Mouse (Mus musculus) left cerebral cortex, adult 18-20 months (tissue): ENCODE data around the gene Col9a3. TPM values are rescaled to one million over a fixed set of nuclear protein-coding genes. Genes with fewer than 3 reads are reported as not detected.

ENCODE experiments used
- DNase-seq, 2 experiments: peaks; one replicate each; pipeline ENCODE4 v3.0.0; 2021 to 2022; ENCODE audit warnings: low spot score in 2 of 2, mixed read lengths in 1 of 2
- total RNA-seq, 2 experiments: library from RNA; stranded (reverse); gene quantifications; 2 replicates each; pipeline ENCODE4 v1.2.3; 2021

The Col9a3 gene
- total RNA-seq, 2 experiments from 2014 or later, result 3.5 to 4.4 TPM

DNA sequence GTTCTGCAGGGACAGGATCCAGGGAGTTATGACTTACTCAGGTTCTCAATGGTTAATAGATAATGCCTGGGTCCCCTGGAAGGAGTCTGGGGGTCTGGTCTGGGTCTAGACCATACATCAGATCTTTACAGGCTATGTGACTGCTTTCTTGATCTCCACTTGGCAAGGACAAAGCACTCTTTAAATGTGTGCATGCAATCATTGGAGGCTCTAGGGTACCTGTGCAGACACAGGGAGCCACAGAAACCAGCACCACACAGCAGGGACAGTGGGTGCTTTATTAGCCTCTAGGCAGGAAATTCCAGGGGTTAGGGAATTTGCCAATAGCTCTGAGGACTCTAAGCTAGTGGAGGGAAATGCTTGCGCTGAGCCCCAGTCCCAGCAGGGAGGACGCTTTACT, 14.3 kb downstream of the Col9a3 start:
- no peak for DNase-seq

GRCm38 (mm10) chr2:180641576-180642554, 44.3 kb downstream of the Col9a3 start:
- DNase-seq, result no peak

GRCm38 (mm10) chr2:180642555-180643260, 45.1 kb downstream of the Col9a3 start, which contains the start of gene Tcfl5:
Gene Tcfl5 (minus strand): TSS chr2:180642708.
- no peak for DNase-seq

DNA sequence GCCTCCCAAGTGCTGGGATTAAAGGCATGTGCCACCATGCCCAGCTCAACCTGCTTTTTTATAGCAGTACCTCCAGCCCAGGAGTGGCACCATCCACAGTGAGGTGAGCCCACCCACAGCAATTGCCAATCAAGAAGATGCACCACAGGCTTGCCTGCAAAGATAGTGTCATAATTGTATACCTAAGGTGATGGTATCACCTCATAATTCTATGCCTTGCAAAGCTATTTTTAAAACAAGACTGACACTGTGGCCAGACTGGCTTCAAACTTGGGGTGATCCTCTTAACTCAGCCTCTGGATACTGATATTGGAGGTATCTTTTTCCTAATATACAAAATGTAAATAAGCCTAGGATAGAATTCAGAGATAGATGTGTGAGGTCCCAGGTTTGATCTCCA, 46.0 kb downstream of the Col9a3 start:
- DNase-seq, result no peak

GRCm38 (mm10) chr2:180646841-180647240, 49.3 kb downstream of the Col9a3 start:
- no peak for DNase-seq

- DNase-seq, result no peak
These were observed 57.1 kb downstream of the Col9a3 start for GRCm38 (mm10) chr2:180654666-180655065.

- DNase-seq, result no peak
These were observed 57.6 kb downstream of the Col9a3 start for GRCm38 (mm10) chr2:180655150-180655549.

GRCm38 (mm10) chr2:180657394-180658013, 59.9 kb downstream of the Col9a3 start:
- peak; percentile 76 to 77 for DNase-seq

GRCm38 (mm10) chr2:180658381-180658780, 60.8 kb downstream of the Col9a3 start:
- DNase-seq, result no peak

DNA sequence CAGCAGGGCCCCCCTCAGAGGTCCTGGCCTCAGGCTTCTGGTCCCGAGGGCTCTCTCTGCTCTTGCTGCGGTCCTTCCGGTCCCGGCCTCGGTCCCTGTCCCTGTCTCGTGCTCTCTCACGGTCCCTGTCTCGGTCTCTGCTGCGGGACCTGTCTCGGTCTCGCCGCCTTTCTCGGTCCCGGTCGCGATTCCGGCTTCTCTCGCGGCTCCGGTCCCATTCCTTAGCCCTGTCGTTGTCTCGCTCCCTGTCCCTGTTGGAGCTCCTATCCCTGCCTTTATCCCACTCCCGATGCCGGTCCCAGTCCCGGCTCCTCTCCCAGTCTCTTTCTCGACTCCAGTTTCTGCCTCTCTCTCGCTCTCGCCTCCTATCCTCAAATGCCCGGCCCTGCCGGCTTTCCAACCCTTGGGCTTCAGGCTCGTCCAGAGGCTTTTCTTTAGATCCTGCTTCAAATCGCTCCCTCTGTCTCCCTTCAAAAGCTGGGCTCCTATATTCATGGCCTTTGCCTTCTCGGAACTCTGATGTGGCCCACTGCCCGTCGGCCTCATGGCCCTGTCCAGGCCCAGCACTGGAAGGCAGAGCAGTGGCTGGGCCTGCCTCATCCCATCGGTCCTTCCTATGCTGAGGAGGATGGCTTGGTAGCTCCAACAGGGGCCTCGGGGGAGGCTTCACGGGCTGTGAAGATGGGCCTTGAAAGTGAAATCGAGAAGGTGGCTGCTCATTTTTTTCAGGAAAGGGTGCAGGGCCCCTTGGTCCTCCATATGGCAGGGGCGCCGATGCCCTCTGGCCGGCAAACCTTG, 62.0 kb downstream of the Col9a3 start:
- DNase-seq, result no peak

DNA sequence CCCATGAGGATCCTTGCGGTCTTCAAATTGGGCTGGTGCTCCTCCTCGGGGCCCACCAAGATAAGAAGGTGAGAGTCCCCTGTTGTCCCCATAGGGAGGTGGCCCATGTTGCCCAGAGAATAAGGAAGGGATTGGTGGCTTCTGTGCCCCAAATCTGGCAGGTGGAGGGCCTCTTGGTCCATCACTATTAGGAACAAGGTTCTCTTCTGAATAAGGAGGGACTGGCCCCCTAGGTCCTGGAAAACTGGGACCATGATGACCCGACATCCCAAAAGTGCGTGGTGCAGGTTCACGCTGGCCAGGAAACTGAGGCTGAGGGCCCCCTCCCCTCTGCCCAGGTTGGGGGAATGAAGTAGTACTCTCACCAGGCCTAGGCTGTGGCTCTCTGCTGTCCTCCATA, 62.9 kb downstream of the Col9a3 start:
- DNase-seq, result no peak

DNA sequence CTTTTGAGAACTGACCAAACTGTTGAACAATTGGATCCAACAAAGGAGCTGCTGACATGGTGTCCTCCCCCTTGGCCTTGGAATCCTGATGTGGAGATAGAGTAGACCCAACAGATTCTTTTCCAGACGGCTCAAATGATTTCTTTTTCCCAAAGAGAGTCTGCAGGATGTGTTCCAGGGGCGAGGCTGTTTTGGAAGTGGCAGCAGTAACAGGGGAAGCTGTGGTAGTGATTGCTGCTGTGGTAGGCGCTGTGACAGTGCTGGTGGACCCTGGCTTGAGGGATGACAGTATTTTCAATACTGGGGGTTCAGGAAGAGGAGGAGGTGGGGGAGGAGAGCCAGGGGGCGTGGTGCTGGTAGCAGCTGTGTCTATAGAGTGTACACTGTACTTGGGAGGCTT, 64.4 kb downstream of the Col9a3 start:
- DNase-seq, result no peak

Other genes starting within 250 kb of the Col9a3 start
- gene Slco4a1, start 141.5 kb upstream of the Col9a3 start, total RNA-seq, result 1 to 10 TPM; 1.7 to 2.4 TPM
- 1 to 10 TPM; 6.4 to 8.2 TPM for gene Ntsr1, start 97.8 kb upstream of the Col9a3 start, total RNA-seq
- gene Mrgbp, start 16.5 kb upstream of the Col9a3 start, total RNA-seq, result 10 to 100 TPM; 19.2 to 19.4 TPM
- 10 to 100 TPM; 31.2 to 33.7 TPM for gene Ogfr, start 8.5 kb upstream of the Col9a3 start, total RNA-seq
- gene Tcfl5, start 44.9 kb downstream of the Col9a3 start, total RNA-seq, result under 1 TPM; 0.30 to 0.37 TPM
- 10 to 100 TPM; 56.2 to 59.1 TPM for gene Dido1, start 112.2 kb downstream of the Col9a3 start, total RNA-seq
- 10 to 100 TPM; 63.9 to 67.2 TPM for gene Gid8, start 112.3 kb downstream of the Col9a3 start, total RNA-seq
- under 1 TPM; 0.26 to 0.37 TPM for gene Slc17a9, start 127.5 kb downstream of the Col9a3 start, total RNA-seq
- under 1 TPM in 1 of 2 experiments, not detected in 1; 0.14 TPM for gene Bhlhe23, start 179.1 kb downstream of the Col9a3 start, total RNA-seq